In the genomic region with DNA sequence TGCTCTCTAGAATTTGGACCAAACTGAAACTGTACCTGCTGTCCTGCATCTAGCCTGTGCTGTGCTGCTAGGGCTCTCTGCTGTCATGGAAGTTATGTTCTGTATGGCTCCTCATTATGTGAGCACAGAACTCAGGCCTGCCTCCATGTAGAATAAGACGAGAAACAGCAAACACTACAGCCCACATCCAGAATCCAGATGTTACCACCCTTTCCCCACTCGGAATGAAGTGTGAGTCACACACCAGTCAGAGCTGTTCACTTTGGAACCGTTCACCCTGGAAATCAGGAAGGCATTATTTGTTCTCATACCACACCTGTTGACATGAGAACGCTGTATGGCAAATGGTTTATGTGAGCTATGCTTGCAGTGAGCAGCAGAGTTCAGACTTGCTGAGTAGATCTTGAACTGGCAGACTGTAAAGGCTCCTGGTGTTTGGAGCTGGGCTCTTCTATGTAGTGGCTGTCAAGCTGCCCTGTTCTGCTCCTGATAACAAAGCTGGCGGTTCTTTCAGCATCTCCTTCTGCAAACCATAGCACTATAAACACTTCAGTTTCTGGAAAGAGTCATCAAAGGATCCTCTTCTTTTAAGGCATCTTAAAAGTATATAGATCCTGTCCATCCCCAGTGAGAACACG, we compare ENCODE assay signal across 12 mouse cellular contexts. TPM values are rescaled to one million over a fixed set of nuclear protein-coding genes. Genes with fewer than 3 reads are reported as not detected.
DNase-seq lines count a peak whose midpoint lies in the region; ATAC-seq and TF ChIP-seq lines count a peak whose summit lies in the region.
"Had no signal": no experiment of that assay in that cellular context is flagged by ENCODE, and none has a peak within 500 bp of the region (broad histone marks: within the 10 kb centered on the region; RNA-seq: fewer than 3 reads in every experiment).

No protein-coding gene starts in this region.

- H3K4me1 ChIP-seq in intestine, embryonic 14.5 days (replicated peaks; ENCODE audit: control insufficient read depth, insufficient read depth, low read length) = peaks cover 29% of the 10 kb centered on the region
- H3K4me1 ChIP-seq in intestine, postnatal 0 days (replicated peaks; ENCODE audit: control insufficient read depth, insufficient read depth, low read length) = no peaks in the 10 kb centered on the region
- peaks cover 34% of the 10 kb centered on the region for H3K4me1 ChIP-seq in liver, embryonic 16.5 days (ENCODE audit: control insufficient read depth, low read depth, low read length)
- 0 out of 2 replicates have a peak, but pooled peaks cover 4% of the 10 kb centered on the region for H3K4me1 ChIP-seq in forebrain, embryonic 13.5 days
- H3K4me1 ChIP-seq: midbrain, embryonic 13.5 days had no signal

- no peak overlapping the region for H3K4me2 ChIP-seq in intestine, embryonic 14.5 days (ENCODE audit: low read length)
- H3K4me2 ChIP-seq in intestine, postnatal 0 days (replicated peaks; ENCODE audit: low read depth) = no peak overlapping the region
- H3K4me2 ChIP-seq in liver, embryonic 16.5 days (ENCODE audit: low read depth, low read length) = no peak overlapping the region
- no peak overlapping the region for H3K4me2 ChIP-seq in forebrain, embryonic 13.5 days
- H3K4me2 ChIP-seq: midbrain, embryonic 13.5 days had no signal

- ATAC-seq in intestine, embryonic 14.5 days (replicated peaks; ENCODE audit: low FRiP score, low TSS enrichment, low read depth) = no peak
- ATAC-seq in intestine, postnatal 0 days = no peak
- ATAC-seq in erythroblast, adult 5-6 weeks (replicated peaks; ENCODE audit: low FRiP score, poor library complexity, severe bottlenecking) = peak; percentile 52
- ATAC-seq in liver, embryonic 16.5 days (ENCODE audit: low read depth) = no peak
- no peak for ATAC-seq in forebrain, embryonic 13.5 days
- ATAC-seq: hindbrain, embryonic 16.5 days; midbrain, embryonic 13.5 days had no signal

- 29% methylated on average over 6 of the region's 6 CpGs for WGBS in intestine, embryonic 14.5 days
- WGBS in intestine, postnatal 0 days = 41% methylated on average over 6 of the region's 6 CpGs
- 51% methylated on average over 6 of the region's 6 CpGs for WGBS in liver, embryonic 16.5 days (ENCODE audit: insufficient replicate concordance)
- WGBS in forebrain, embryonic 13.5 days = 86% methylated on average over 6 of the region's 6 CpGs

- no peak overlapping the region for H3K4me3 ChIP-seq in intestine, embryonic 14.5 days (ENCODE audit: low read depth, low read length)
- H3K4me3 ChIP-seq in intestine, postnatal 0 days (ENCODE audit: low read depth, low read length) = no peak overlapping the region
- no peak overlapping the region for H3K4me3 ChIP-seq in liver, embryonic 16.5 days (ENCODE audit: low read depth, low read length)
- H3K4me3 ChIP-seq in forebrain, embryonic 13.5 days = no peak overlapping the region
- H3K4me3 ChIP-seq: midbrain, embryonic 13.5 days had no signal

- H3K9me3 ChIP-seq in intestine, embryonic 14.5 days (ENCODE audit: control insufficient read depth, low read length) = no peaks in the 10 kb centered on the region
- H3K9me3 ChIP-seq in intestine, postnatal 0 days (ENCODE audit: control insufficient read depth) = no peaks in the 10 kb centered on the region
- H3K9me3 ChIP-seq in liver, embryonic 16.5 days (replicated peaks; ENCODE audit: control insufficient read depth, low read length) = no peaks in the 10 kb centered on the region
- no peaks in the 10 kb centered on the region for H3K9me3 ChIP-seq in forebrain, embryonic 13.5 days (replicated peaks)
- H3K9me3 ChIP-seq: midbrain, embryonic 13.5 days had no signal

- H3K27me3 ChIP-seq in intestine, embryonic 14.5 days (replicated peaks; ENCODE audit: control insufficient read depth, insufficient read depth, low read length) = no peaks in the 10 kb centered on the region
- H3K27me3 ChIP-seq in intestine, postnatal 0 days (replicated peaks; ENCODE audit: control insufficient read depth, insufficient read depth, low read length) = no peaks in the 10 kb centered on the region
- no peaks in the 10 kb centered on the region for H3K27me3 ChIP-seq in liver, embryonic 16.5 days (ENCODE audit: control insufficient read depth, insufficient read depth, low read depth, low read length)
- H3K27me3 ChIP-seq in forebrain, embryonic 13.5 days = no peaks in the 10 kb centered on the region
- H3K27me3 ChIP-seq: midbrain, embryonic 13.5 days had no signal

- H3K36me3 ChIP-seq in intestine, embryonic 14.5 days (ENCODE audit: control insufficient read depth, insufficient read depth, low read length) = no peaks in the 10 kb centered on the region
- no peaks in the 10 kb centered on the region for H3K36me3 ChIP-seq in intestine, postnatal 0 days (ENCODE audit: control insufficient read depth, insufficient read depth)
- no peaks in the 10 kb centered on the region for H3K36me3 ChIP-seq in liver, embryonic 16.5 days (ENCODE audit: control insufficient read depth, insufficient read depth)
- H3K36me3 ChIP-seq in forebrain, embryonic 13.5 days (ENCODE audit: poor library complexity, severe bottlenecking) = no peaks in the 10 kb centered on the region
- H3K36me3 ChIP-seq: midbrain, embryonic 13.5 days had no signal

- TF ChIP-seq CTCF in intestine, postnatal 0 days (IDR thresholded peaks at IDR 0.05; ENCODE audit: low read depth) = no peak

- no peak overlapping the region for H3K9ac ChIP-seq in intestine, embryonic 14.5 days (ENCODE audit: low read length)
- no peak overlapping the region for H3K9ac ChIP-seq in intestine, postnatal 0 days (ENCODE audit: low read depth, low read length)
- no peak overlapping the region for H3K9ac ChIP-seq in liver, embryonic 16.5 days (ENCODE audit: low read depth, low read length)
- no peak overlapping the region for H3K9ac ChIP-seq in forebrain, embryonic 13.5 days
- H3K9ac ChIP-seq: midbrain, embryonic 13.5 days had no signal

- H3K27ac ChIP-seq in intestine, embryonic 14.5 days (ENCODE audit: low read depth) = 0 out of 2 replicates have a peak overlapping the region, but pooled peaks have one; percentile 8
- H3K27ac ChIP-seq in intestine, postnatal 0 days (ENCODE audit: low read depth, low read length) = no peak overlapping the region
- 0 out of 2 replicates have a peak overlapping the region, but pooled peaks have one; percentile 39 for H3K27ac ChIP-seq in liver, embryonic 16.5 days (ENCODE audit: low read length)
- H3K27ac ChIP-seq in forebrain, embryonic 13.5 days = no peak overlapping the region
- H3K27ac ChIP-seq: midbrain, embryonic 13.5 days had no signal

- DNase-seq in intestine, embryonic 14.5 days (ENCODE audit: low spot score) = no peak
- DNase-seq in MN1 (ENCODE audit: low spot score) = peak; percentile 35
- DNase-seq in embryo, embryonic 10 days (ENCODE audit: low spot score) = no peak
- DNase-seq in frontal cortex, postnatal 10 days (ENCODE audit: low spot score in 2 of 2) = no peak
- DNase-seq: cerebellum, adult 11 months; thymus, postnatal 14 days had no signal

RNA-seq across cellular contexts. Expression of a gene that starts 53.3 kb away (rescaled TPM):
- 19.5 and 20.4 TPM in 2 replicates for polyA plus RNA-seq in intestine, embryonic 14.5 days (2014; fragmentation: Nextera tagmentation; extraction: Ambion mirVana)
- polyA plus RNA-seq in intestine, postnatal 0 days (2015; fragmentation: Nextera tagmentation; extraction: Ambion mirVana) = 4.7 and 6.3 TPM in 2 replicates
- total RNA-seq in erythroblast, adult 5-6 weeks (2015; ENCODE audit: low replicate concordance) = 6.1 and 9.6 TPM in 2 replicates
- total RNA-seq in erythroblast, adult 5-6 weeks (2017; ENCODE audit: low replicate concordance) = 3.6 and 17.0 TPM in 2 replicates
- polyA plus RNA-seq in liver, embryonic 16.5 days (2015; fragmentation: Nextera tagmentation; extraction: Ambion mirVana) = 2.9 TPM in 2 replicates
- 27.4 and 31.1 TPM in 2 replicates for polyA plus RNA-seq in forebrain, embryonic 13.5 days (2015; fragmentation: Nextera tagmentation; extraction: Ambion mirVana)

RNA-seq across cellular contexts. Expression of a gene that starts 56.5 kb away (rescaled TPM):
- polyA plus RNA-seq in intestine, embryonic 14.5 days (2014; fragmentation: Nextera tagmentation; extraction: Ambion mirVana) = 51.6 and 52.2 TPM in 2 replicates
- polyA plus RNA-seq in intestine, postnatal 0 days (2015; fragmentation: Nextera tagmentation; extraction: Ambion mirVana) = 21.1 and 22.6 TPM in 2 replicates
- 105 and 106 TPM in 2 replicates for total RNA-seq in erythroblast, adult 5-6 weeks (2015; ENCODE audit: low replicate concordance)
- total RNA-seq in erythroblast, adult 5-6 weeks (2017; ENCODE audit: low replicate concordance) = 145 and 205 TPM in 2 replicates
- 34.7 and 35.9 TPM in 2 replicates for polyA plus RNA-seq in liver, embryonic 16.5 days (2015; fragmentation: Nextera tagmentation; extraction: Ambion mirVana)
- polyA plus RNA-seq in forebrain, embryonic 13.5 days (2015; fragmentation: Nextera tagmentation; extraction: Ambion mirVana) = 24.0 and 26.4 TPM in 2 replicates

Comparison
In these comparisons a context has a peak if more than half of its experiments do, and no peak if none do; other contexts are left out.
1. H3K27ac ChIP-seq: peak in intestine, embryonic 14.5 days (single experiment) and liver, embryonic 16.5 days (single experiment); none in intestine, postnatal 0 days (single experiment) and forebrain, embryonic 13.5 days (single experiment).